Mouse (Mus musculus) frontal cortex, adult 2 months (tissue): ENCODE data around the gene Ccdc91. TPM values are rescaled to one million over a fixed set of nuclear protein-coding genes. Genes with fewer than 3 reads are reported as not detected.

Experiments used
- DNase-seq, 2 experiments: peaks; one replicate each; pipeline ENCODE4 v3.0.0; 2022; ENCODE audit warnings: low spot score in 1 of 2; ENCODE audit errors: extremely low spot score in 1 of 2
- polyA plus RNA-seq: library from polyadenylated mRNA; depleted of rRNA; stranded (reverse); fragments of >200 nt; gene quantifications from 2 replicates; pipeline ENCODE4 v1.2.3, GENCODE M21; 2012; rRNA removed

Gene Ccdc91
- 32.6 and 35.7 TPM in 2 replicates for polyA plus RNA-seq

DNA sequence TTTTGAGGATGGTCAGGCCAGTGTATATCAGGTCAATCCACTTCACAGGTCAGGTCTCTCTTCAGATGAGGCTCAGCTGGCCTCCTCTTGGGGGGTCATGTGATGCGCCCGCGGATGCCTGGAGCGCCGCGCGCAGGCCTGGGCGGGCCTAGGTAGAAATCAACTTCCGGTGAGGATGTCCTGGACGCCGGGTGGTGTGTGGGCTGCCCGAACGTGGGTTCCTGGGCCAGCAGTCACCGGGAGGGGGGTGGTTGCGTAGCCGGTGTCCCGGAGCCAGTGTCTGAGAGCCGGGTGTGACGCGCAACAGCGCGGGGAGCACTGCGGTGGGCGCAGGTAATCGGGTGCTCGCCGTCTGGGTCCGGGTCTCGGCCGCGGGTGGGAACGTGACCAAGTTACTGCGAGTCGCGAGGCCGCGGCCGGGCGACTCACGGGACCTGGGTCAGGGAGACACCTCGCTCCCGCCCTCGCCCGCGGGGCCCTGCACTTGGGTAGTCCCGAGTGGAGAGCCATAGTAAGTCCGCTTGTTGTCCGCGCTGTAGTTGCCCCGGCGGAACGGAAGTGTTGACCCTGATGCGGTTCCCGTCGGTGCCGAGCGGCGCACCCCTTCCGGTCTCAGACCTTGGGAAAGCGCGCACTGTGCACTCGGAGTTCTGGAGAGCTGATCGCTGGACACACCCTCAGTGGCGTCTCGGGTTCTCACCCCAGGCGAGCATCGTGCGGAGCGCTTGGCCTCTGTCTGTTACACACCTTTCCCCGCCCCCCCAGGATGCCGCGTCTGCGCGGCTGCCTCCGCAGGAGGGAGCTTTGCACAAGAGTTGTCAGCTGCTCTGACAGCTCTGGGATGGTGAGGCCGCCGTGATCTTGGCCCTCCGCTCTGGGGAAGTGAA is at the start of gene Ccdc91:
Gene Ccdc91, plus strand, starts transcription at position 102 of the 887 bp plus-strand sequence.
- peak; percentile 66 to 92 for DNase-seq

- no peak for DNase-seq
Observed at GRCm38 (mm10) chr6:147426927-147427487, 48.6 kb upstream of the Ccdc91 start.

DNA sequence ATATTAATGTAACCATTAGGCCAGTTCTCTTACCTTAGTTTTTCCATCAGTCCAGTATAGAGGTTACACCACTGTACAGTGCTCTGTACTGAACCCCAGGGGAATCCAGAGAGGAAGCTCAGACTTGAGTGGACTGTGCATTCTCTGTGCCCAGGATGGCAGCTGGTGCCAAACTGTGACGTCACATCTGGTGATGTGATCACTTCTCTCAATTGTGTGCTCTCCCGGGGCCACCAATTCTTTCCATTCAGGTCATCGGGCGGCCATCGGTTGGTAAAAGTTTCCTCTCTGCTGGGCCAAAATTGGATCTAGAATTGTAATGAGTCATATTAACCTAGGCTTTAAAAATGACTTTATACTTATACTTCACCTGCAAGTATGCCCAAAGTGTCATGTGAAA is 19.9 kb upstream of the Ccdc91 start:
- no peak for DNase-seq

GRCm38 (mm10) chr6:147458637-147459301 is 16.9 kb upstream of the Ccdc91 start:
- DNase-seq = no peak

GRCm38 (mm10) chr6:147470016-147470415 is 5.6 kb upstream of the Ccdc91 start:
- no peak for DNase-seq

DNA sequence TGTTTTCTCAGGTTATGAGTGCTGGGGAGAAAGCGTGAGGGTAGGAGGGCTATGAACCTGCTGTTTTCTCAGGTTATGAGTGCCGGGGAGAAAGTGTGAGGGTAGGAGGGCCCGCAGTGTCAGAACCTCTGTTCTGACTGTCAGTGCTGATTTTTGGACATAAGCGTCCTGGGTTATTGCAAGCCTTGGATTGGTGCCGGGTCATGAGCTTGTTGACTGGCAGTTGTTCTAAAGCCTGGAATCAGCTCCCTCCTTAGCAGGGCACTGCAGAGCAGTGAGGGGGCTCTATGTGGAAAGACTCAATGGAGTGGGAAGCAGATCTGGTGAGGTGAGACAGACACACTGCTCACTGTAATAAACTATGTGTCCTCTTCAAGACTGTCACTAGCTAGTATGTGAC is 5.5 kb downstream of the Ccdc91 start:
- DNase-seq = no peak

DNA sequence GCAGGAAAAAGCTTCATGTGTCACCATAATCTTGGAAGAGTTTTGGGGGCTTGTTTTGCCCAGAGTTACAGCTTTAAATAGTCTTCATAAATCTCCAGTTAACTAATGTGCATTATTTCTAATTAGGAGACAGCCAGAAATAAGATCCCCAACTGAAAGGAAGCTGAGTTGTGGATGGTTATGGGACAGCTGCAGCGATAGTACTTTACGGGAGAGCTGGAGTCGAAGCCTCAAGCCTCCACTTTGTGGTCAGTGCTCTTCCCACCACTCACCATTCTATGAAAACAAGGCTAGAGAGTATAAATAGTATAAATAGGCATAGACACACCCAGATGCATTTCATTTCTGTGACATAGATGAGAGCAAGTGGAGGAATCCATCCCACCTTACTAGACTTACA is 14.5 kb downstream of the Ccdc91 start:
- no peak for DNase-seq

DNA sequence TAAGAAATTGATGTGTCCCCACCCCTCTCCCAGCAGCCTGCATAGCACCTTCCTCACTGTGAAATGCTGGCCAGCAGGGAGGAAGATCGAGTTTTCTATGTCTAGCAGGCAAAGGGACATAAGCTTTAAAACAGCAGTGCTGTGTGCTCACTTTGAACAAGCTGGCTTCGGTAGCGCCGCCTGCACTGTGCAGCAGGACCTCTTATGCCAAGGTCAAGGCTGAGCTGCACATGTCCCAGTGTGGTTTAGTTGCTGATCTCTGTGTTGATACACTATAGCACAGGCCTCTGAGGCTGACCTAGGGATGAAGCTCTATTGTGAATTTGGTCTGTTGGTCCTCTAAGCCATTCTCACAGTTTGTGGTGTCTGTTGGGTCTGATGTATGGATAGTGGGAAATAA is 16.9 kb downstream of the Ccdc91 start:
- no peak for DNase-seq

DNA sequence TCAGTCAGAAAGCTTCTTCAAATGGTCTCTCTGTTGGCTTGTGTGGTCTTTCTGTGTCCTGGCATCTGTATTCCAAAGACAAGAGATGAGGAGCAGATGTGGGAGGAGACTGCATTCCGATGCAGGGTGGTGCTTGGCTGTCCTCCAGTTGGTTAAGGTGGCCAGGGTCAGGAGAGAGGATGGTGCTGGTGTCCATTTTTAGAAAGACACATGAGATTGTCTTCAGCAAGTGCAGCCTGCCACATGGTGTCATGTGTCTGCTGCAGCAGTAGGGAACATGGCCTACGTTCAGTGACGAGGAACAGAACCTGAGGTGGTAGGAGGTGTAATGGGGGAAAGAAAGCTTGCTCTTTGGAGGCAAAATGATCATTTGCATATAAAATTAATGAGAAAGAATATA is 25.8 kb downstream of the Ccdc91 start:
- no peak for DNase-seq

GRCm38 (mm10) chr6:147506074-147506473 is 30.4 kb downstream of the Ccdc91 start:
- DNase-seq = no peak

GRCm38 (mm10) chr6:147506496-147506895 is 30.9 kb downstream of the Ccdc91 start:
- DNase-seq = no peak

- no peak for DNase-seq
Observed at GRCm38 (mm10) chr6:147507186-147507585, 31.6 kb downstream of the Ccdc91 start.

DNA sequence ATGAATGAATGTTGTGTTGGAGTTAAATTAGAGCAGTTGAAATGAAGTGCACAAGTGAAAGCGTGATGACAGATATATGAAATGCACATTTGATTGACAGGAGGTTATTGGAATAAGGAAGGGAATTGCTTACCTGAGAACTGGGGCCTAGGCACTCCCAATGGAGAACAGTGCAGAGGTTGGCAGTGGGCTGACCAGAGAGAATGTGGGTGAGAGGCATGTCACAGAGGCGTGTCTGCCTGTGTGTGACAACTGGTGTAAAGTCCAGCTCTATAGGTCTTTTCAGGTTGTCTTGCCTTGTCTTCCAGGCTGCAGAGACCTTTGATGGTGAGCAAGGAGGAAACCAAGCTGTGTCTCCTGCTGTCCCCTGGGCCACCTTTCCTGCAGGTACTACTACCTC is 34.9 kb downstream of the Ccdc91 start:
- DNase-seq = no peak

DNA sequence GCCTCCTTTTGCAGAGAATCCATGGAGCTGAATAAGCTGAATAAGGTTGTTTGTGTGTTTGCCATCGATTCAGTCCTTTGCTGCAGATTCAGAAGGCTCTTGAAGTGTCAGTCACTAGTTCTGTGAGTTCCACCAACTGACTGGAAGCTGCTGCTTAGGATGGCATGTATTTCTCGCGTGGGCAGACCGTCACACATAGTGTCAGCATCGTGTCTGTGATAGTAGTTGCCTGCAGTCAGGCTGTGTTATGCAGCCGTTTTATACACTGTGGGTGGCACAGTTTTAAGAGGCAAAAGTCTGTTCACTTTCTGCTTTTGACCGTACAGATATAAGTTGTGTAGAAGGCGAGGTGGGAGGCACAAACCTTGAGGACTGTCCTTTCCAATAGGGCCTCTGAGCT is 42.3 kb downstream of the Ccdc91 start:
- peak; percentile 75 to 81 for DNase-seq

- DNase-seq = no peak
Observed at GRCm38 (mm10) chr6:147525236-147525635, 49.6 kb downstream of the Ccdc91 start.

DNA sequence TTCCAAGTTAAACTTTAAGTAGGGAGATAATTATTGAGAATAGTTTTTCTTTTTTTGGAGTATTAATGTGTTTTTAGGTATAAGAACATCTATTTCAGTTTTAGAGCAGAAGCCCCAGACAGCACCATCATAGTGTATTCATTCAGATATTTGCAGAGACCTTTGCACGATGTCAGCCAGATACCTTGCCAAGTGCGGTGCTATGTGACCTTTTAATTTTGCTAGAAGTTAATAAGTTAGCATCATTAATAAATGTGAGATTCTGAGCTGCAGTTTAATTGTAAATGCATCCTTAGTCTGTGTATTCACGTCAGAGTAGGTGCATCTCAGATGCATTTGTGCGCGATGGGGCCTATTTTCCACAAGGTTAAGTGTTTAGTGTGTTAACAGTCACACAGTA is 59.3 kb downstream of the Ccdc91 start:
- no peak for DNase-seq

DNA sequence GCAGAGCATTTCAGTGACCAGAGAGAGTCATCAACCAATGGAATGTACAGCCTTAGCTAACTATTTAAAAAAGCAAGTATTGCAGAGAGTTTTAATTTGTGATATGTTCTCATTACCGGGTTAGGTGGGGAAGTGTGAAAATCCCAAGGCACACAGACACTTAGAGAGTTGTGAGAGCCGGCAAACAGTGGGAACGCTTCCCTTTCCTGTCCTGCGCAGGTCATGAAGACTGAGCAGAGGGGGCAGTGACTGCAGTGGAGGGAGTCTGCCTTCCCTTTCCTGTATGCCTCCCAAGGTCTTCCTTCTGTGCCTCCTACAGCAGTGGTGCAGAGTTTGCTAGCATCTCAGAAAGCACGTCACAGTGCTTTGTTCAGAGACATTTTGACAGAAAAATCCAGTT is 62.6 kb downstream of the Ccdc91 start:
- DNase-seq = no peak

GRCm38 (mm10) chr6:147539056-147539600 is 63.5 kb downstream of the Ccdc91 start:
- DNase-seq = no peak

- DNase-seq = no peak
Observed at GRCm38 (mm10) chr6:147540942-147541341, 65.3 kb downstream of the Ccdc91 start.

- DNase-seq = no peak
Observed at GRCm38 (mm10) chr6:147555591-147555990, 80.0 kb downstream of the Ccdc91 start.

DNA sequence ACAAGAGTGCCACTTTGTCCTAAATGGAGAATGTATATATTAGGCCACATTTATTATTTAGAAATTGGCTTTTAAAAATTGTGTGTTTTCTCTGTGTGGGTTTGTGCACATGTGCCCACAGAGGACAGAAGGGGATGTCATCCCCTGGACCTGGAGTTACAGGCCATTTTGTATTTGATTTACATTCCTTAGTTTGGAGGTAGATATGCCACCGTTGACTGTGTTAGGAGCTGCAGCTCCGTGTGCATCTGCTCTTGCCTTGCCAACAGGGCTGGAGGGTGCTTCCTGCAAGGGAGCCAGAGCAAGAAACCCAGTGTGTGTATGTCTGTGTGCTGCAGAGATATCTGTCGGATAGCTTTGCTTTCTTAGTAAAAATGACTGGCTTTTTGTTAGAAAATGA is 83.7 kb downstream of the Ccdc91 start:
- no peak for DNase-seq
